In genomic region chr7:75715939-75716338, GRCm38 (mm10) we compare ENCODE assay signal across 10 mouse cellular contexts.
DNase-seq lines count a peak whose midpoint lies in the region; ATAC-seq and TF ChIP-seq lines count a peak whose summit lies in the region.
"Had no signal": no experiment of that assay in that cellular context is flagged by ENCODE, and none has a peak within 500 bp of the region (broad histone marks: within the 10 kb centered on the region; RNA-seq: fewer than 3 reads in every experiment).

No protein-coding gene starts in this region.

- H3K4me2 ChIP-seq in heart, postnatal 0 days (ENCODE audit: low read depth, low read length): no peak overlapping the region
- H3K4me2 ChIP-seq: midbrain, embryonic 12.5 days had no signal

- H3K27ac ChIP-seq in liver, adult 2 months (replicated peaks; ENCODE audit: insufficient read depth, low read depth, low read length): peak overlapping the region; percentile 57
- H3K27ac ChIP-seq in gastrocnemius, adult 2 months: peak overlapping the region; percentile 88
- H3K27ac ChIP-seq in heart, postnatal 0 days (ENCODE audit: low read depth): peak overlapping the region; percentile 87
- H3K27ac ChIP-seq in cerebellum, adult 2 months (ENCODE audit: insufficient read depth, low read length): no peak overlapping the region
- H3K27ac ChIP-seq: left cerebral cortex, adult 2 months; midbrain, embryonic 12.5 days had no signal

- no peak overlapping the region for H3K9ac ChIP-seq in liver, adult 2 months (ENCODE audit: low read depth, low read length)
- H3K9ac ChIP-seq in heart, postnatal 0 days (replicated peaks; ENCODE audit: low read depth, low read length): no peak overlapping the region
- H3K9ac ChIP-seq: midbrain, embryonic 12.5 days had no signal

- H3K36me3 ChIP-seq in liver, adult 2 months (ENCODE audit: control insufficient read depth, insufficient read depth, low read length): peaks cover 54% of the 10 kb centered on the region
- peaks cover 44% of the 10 kb centered on the region for H3K36me3 ChIP-seq in heart, postnatal 0 days (replicated peaks; ENCODE audit: control insufficient read depth, insufficient read depth, low read length)
- H3K36me3 ChIP-seq: midbrain, embryonic 12.5 days had no signal

- ATAC-seq in heart, postnatal 0 days (ENCODE audit: insufficient read depth, low read depth): peak; percentile 88
- no peak for ATAC-seq in megakaryocyte progenitor cell, adult 5-6 weeks (replicated peaks; ENCODE audit: poor library complexity)

- TF ChIP-seq CTCF in liver, adult 2 months (IDR thresholded peaks at IDR 0.05; ENCODE audit: low read depth, low read length): no peak
- no peak for TF ChIP-seq CTCF in gastrocnemius, adult 2 months (IDR thresholded peaks at IDR 0.05)
- no peak for TF ChIP-seq CTCF in heart, postnatal 0 days (IDR thresholded peaks at IDR 0.05; ENCODE audit: low read depth)
- TF ChIP-seq CTCF in cerebellum, adult 2 months (IDR thresholded peaks at IDR 0.05; ENCODE audit: borderline replicate concordance, insufficient read depth, low read depth, low read length): no peak

- H3K9me3 ChIP-seq in heart, postnatal 0 days (replicated peaks; ENCODE audit: control insufficient read depth, low read length): no peaks in the 10 kb centered on the region
- H3K9me3 ChIP-seq: midbrain, embryonic 12.5 days had no signal

- TF ChIP-seq EP300 in heart, postnatal 0 days (IDR thresholded peaks at IDR 0.05; ENCODE audit: low read depth): no peak

- H3K4me3 ChIP-seq in liver, adult 2 months (ENCODE audit: insufficient read depth, low read depth, low read length): no peak overlapping the region
- H3K4me3 ChIP-seq in gastrocnemius, adult 2 months: peak overlapping the region; percentile 9
- no peak overlapping the region for H3K4me3 ChIP-seq in heart, postnatal 0 days (ENCODE audit: low read depth, low read length)
- H3K4me3 ChIP-seq in cerebellum, adult 2 months (replicated peaks; ENCODE audit: insufficient read depth, low read depth, low read length): no peak overlapping the region
- H3K4me3 ChIP-seq: left cerebral cortex, adult 2 months; midbrain, embryonic 12.5 days had no signal

- WGBS in liver, adult 2 months: 20% methylated on average over 4 of the region's 4 CpGs
- 6% methylated on average over 4 of the region's 4 CpGs for WGBS in heart, postnatal 0 days
- 71% methylated on average over 4 of the region's 4 CpGs for WGBS in cerebellum, adult 2 months

- TF ChIP-seq POLR2A in liver, adult 2 months (IDR thresholded peaks at IDR 0.05; ENCODE audit: extremely low read depth, insufficient read depth, low read length): no peak
- TF ChIP-seq POLR2A in cerebellum, adult 2 months (IDR thresholded peaks at IDR 0.05; ENCODE audit: borderline replicate concordance, insufficient read depth, low read length): no peak

- no peaks in the 10 kb centered on the region for H3K79me2 ChIP-seq in liver, adult 2 months (ENCODE audit: control insufficient read depth, insufficient read depth, low read length)

- no peaks in the 10 kb centered on the region for H3K27me3 ChIP-seq in liver, adult 2 months (ENCODE audit: control insufficient read depth, insufficient read depth, low read length)
- no peaks in the 10 kb centered on the region for H3K27me3 ChIP-seq in heart, postnatal 0 days (ENCODE audit: control insufficient read depth, insufficient read depth, low read length)
- no peaks in the 10 kb centered on the region for H3K27me3 ChIP-seq in cerebellum, adult 2 months (ENCODE audit: control insufficient read depth, insufficient read depth, low read length)
- H3K27me3 ChIP-seq: midbrain, embryonic 12.5 days had no signal

- intact Hi-C loops in gastrocnemius, adult 2 months (cut with DNase I): loop anchor here (10.0 kb wide), 2 partner anchors 141 to 321 kb away; no protein-coding TSS in a partner anchor

- peak; percentile 60 for DNase-seq in liver, adult 2 months (ENCODE audit: extremely low read depth, low read depth, low spot score)
- no peak for DNase-seq in liver
- peak; percentile 70 for DNase-seq in gastrocnemius, adult 2 months
- DNase-seq in heart, postnatal 0 days (ENCODE audit: low spot score): peak; percentile 90
- peak; percentile 65 for DNase-seq in lung, postnatal 36 days
- DNase-seq in frontal cortex, postnatal 10 days (ENCODE audit: low spot score in 2 of 2): no peak
- DNase-seq in cerebellum, adult 2 months: no peak

- H3K4me1 ChIP-seq in liver, adult 2 months (ENCODE audit: control insufficient read depth, insufficient read depth, low read length): peaks cover 4% of the 10 kb centered on the region; the same call in 1 of the 2 replicates
- peaks cover 38% of the 10 kb centered on the region for H3K4me1 ChIP-seq in heart, postnatal 0 days (ENCODE audit: control insufficient read depth, insufficient read depth)
- H3K4me1 ChIP-seq in cerebellum, adult 2 months (ENCODE audit: control insufficient read depth, insufficient read depth, low read length): no peaks in the 10 kb centered on the region
- H3K4me1 ChIP-seq: midbrain, embryonic 12.5 days had no signal

Comparison
In these comparisons a context has a peak if more than half of its experiments do, and no peak if none do; other contexts are left out.
1. DNase-seq: peak in liver, adult 2 months (single experiment), gastrocnemius, adult 2 months (single experiment), heart, postnatal 0 days (single experiment) and lung, postnatal 36 days (single experiment); none in liver (single experiment), frontal cortex, postnatal 10 days (0 of 2) and cerebellum, adult 2 months (0 of 2).